Mouse (Mus musculus): ENCODE measurements around the gene Med27.

The Med27 gene

DNA sequence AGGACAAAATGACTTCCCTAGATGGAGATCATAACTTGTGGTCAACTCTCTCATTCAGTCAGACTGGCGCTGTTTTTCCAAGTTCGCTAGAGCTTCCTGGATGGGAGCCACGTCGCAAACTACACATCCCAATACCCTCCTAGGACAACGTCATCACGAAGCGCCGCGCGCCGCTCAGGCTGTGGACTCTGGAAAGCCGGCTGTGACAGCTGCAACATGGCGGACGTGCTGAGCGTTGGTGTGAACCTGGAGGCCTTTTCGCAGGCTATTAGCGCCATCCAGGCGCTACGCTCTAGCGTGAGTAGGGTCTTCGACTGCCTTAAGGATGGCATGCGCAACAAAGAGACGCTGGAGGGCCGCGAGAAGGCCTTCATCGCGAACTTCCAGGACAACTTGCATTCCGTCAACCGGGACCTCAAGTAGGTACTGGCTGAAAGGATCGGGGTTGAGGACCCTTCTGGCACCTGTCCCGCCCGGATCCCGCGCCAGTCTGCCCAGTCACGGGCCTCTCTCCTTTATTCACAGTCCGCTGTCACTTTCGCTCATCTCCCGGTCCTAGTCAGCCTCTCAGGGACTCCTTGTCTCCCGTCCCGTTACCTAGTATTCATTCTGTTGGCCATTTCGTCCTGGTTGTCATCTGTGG lies at the start of gene Med27:
Gene Med27, plus strand, starts transcription at position 191 of the 643 bp plus-strand sequence.
- DNase-seq, result peak; percentile 94

DNA sequence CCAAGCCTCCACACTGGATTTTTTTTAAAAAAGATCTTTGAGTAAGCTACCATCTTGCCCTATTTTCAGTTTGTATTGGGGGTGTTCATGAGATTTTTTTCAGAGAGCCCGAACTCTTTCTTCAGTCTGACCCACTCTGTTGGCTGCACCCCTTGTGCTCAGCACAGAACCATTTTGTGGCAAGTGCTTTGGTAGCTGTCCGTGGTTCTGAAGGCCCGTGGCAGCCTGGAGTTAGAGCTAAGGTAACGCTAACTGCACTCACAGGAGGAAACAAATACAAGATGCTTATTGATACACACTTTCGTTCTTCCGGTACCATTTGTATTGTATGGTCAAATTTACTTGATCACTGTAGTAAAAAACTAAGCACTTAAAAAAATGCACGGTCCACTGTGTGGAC lies 36.7 kb upstream of the Med27 start:
- peak; percentile 6 for DNase-seq

DNA sequence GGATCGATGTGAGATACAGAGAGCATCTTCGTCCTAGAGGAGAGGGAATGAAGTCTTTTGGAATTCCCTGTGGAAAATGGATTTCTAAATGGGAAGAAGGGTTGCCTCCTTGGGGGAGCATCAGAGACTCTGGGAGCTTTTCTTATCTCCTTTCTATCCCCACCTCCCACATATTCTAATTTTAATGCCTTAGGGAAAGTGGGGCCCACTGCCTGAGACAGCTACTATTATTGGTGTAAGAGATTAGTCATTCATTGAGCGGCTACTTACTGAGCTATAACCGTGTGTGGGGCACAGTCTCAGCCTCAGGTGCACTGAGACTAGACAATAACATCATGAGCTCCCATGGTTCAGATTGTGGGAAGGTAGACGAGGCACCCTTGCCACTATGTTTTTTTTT lies 34.6 kb upstream of the Med27 start:
- DNase-seq, result no peak

GRCm38 (mm10) chr2:29317906-29318470 lies 28.6 kb upstream of the Med27 start:
- no peak for DNase-seq

GRCm38 (mm10) chr2:29318596-29318995 lies 28.0 kb upstream of the Med27 start:
- no peak for DNase-seq

GRCm38 (mm10) chr2:29320229-29320751 lies 26.3 kb upstream of the Med27 start:
- no peak for DNase-seq

- no peak for DNase-seq
These were observed 25.8 kb upstream of the Med27 start for GRCm38 (mm10) chr2:29320780-29321179.

DNA sequence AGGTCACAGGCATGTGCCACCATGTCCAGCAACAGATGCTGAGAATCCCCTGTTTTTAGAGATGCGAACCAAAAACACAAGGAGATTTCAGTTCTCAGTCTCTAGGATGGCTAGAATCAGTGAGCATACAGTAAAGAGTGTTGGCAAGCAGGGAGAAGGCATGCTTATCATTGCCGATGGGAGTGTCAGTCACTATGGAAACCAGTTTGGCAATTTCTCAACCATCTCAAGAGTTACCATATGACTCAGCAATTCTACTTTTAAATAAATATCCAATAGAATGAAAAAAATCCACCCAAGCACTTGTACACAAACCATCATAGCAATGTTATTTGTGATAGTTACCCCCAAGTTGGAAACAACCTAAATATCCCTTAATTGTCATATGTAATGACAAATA lies 22.2 kb upstream of the Med27 start:
- no peak for DNase-seq

DNA sequence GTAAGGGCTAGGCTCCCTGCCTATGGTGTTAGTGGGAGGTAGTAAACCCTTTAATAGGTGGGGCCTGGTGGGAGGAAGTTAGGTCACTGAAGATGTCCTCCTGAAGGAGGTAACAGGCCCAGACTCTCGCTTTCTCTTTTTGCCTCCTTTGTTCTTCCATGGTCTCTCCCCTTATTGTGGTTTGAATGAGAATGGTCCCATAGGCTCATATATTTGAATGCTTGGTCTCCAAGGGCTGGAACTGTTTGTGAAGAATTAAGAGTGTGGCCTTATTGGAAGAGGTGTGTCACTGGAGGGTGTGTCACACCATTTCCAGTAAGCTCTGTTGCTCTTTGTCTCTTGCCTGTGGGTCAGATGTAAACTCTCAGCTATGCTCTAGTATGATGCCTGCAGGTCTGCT lies 16.1 kb upstream of the Med27 start:
- DNase-seq, result no peak

- no peak for DNase-seq
These were observed 8.2 kb upstream of the Med27 start for GRCm38 (mm10) chr2:29338396-29338795.

- DNase-seq, result no peak
These were observed 12.2 kb downstream of the Med27 start for GRCm38 (mm10) chr2:29358696-29359375.

- DNase-seq, result no peak
These were observed 14.3 kb downstream of the Med27 start for GRCm38 (mm10) chr2:29360956-29361355.

DNA sequence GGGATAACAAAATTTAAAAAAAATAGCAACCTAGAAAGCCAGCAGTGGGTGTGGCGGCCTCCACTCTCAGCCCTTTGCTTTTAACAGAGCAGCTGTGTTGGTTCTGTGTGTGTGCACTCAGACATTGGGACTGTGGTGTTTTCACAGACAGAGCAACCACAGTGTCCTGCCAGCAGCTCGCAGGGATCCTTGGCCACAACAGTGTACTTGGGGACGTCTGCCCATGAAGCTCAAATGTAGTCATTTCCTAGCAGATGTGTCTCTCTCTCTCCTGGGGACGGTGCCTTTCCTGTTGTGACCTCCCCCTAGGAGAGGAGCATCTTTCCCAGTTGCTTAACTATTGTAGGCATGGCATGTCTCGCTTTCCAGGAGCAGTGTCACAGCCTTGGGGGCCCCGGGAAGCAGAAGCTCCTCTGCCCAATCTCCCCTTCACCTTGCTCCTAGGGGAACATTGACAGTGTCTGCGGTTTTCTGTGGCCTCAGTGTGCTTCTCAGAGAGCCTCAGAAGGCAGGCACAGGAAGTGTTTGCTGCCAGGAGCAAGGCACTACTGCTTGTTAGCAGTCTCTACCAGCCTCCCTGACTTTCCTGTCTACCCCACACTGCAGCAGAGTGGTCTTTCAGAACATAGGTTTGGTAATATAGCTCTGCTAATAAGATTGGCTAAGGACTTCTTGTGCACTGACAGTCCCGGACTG lies 18.5 kb downstream of the Med27 start:
- peak; percentile 53 for DNase-seq

- no peak for DNase-seq
These were observed 22.1 kb downstream of the Med27 start for GRCm38 (mm10) chr2:29368730-29369129.

DNA sequence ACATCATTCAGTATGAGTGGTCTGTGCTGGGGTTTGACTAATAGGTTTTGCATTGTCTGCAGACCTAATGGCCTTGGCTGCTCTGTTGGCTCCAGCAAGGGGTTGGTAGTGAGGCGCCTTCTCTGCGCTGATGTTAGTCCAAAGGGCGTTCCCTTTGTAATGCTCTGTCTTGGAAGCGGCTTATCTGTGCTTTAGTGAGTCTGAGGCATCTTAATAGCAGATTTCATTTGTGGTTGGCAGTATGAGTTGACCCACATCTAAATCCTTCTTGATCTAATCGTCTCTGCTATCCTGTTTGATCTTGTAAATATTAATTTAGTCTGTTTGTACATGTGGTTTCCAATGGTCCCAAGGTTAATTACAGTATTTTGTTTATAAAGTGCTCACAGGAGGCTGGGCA lies 25.6 kb downstream of the Med27 start:
- DNase-seq, result no peak

- no peak for DNase-seq
These were observed 35.1 kb downstream of the Med27 start for GRCm38 (mm10) chr2:29381683-29382082.

DNA sequence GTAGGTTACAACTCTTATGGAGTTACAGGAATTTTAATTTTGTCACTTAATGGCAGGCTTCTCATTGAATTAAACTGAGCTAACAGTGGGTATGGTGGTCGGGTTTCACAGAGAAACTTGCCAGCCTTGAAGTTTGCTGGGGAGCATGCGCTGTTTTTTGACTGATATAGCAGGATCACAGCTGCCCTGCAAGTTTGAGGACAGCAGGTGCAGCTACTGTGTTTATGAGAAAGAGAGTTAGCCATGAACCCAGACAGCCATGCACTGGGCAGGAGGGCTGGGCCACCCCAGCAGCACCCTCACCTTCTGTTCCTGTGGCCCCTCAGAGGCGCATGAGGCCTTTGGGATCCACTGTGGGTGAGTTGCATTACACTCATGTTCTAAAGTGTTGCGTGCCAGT lies 36.0 kb downstream of the Med27 start:
- no peak for DNase-seq

GRCm38 (mm10) chr2:29383133-29383532 lies 36.5 kb downstream of the Med27 start:
- no peak for DNase-seq

- no peak for DNase-seq
These were observed 38.8 kb downstream of the Med27 start for GRCm38 (mm10) chr2:29385405-29385804.

DNA sequence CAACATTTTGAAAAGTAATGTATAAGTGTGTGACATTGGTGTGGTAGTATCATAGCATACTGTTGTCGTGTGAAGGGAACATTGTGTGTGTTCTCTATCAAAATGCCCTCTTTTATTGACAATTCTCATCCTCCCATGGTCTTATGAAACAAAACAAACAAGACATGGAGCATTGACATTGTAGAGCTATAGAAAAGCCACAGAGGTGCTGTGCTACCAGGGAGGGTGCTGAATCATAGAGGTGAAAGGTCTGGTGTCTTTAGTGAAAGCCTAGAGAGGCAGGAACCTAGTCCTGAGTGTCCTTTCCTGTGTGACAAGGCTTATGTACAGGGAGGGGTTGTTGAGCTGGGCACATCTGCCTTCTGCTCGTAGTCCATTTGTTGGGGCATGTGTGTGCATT lies 40.6 kb downstream of the Med27 start:
- DNase-seq, result no peak

- DNase-seq, result peak; percentile 39
These were observed 42.3 kb downstream of the Med27 start for GRCm38 (mm10) chr2:29388937-29389336.

GRCm38 (mm10) chr2:29391086-29391485 lies 44.5 kb downstream of the Med27 start:
- DNase-seq, result no peak

GRCm38 (mm10) chr2:29391996-29392395 lies 45.4 kb downstream of the Med27 start:
- DNase-seq, result no peak

DNA sequence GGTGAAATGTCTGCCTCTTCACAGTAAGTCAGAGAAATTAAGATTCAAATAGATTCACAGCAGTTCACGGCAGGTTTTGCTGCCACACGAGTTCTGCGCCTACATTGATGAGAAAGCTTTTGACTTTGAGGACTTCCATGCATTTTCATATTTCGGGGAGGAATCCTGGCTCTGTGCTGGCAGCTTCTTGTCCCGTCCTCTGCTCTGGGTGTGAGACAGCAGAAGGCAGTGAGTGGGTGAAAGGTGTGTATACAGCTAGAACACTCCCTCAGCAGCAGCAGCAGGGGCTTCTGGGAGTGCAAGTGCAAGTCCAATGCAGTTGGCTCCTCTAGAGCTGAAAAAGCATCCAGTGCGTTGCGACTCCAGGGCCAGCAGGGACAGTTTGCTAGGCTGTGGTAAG lies 53.6 kb downstream of the Med27 start:
- no peak for DNase-seq

Measured in thymus, postnatal 14 days (tissue).